Mouse (Mus musculus) embryonic fibroblast, embryonic 13.5 days (primary cell): ENCODE measurements around the gene Trabd2b.

Source experiments
- CTCF ChIP-seq: IDR thresholded peaks from 2 replicates; pipeline ENCODE4 v1.5.1; 2011; ENCODE audit warnings: mild to moderate bottlenecking, control low read depth, low read length, moderate library complexity, borderline replicate concordance; ENCODE audit not compliant: insufficient read depth
- POLR2A ChIP-seq: IDR thresholded peaks from 2 replicates; pipeline ENCODE4 v1.6.1; 2011; ENCODE audit warnings: low read depth, mild to moderate bottlenecking, control low read depth, low read length, moderate library complexity

DNA sequence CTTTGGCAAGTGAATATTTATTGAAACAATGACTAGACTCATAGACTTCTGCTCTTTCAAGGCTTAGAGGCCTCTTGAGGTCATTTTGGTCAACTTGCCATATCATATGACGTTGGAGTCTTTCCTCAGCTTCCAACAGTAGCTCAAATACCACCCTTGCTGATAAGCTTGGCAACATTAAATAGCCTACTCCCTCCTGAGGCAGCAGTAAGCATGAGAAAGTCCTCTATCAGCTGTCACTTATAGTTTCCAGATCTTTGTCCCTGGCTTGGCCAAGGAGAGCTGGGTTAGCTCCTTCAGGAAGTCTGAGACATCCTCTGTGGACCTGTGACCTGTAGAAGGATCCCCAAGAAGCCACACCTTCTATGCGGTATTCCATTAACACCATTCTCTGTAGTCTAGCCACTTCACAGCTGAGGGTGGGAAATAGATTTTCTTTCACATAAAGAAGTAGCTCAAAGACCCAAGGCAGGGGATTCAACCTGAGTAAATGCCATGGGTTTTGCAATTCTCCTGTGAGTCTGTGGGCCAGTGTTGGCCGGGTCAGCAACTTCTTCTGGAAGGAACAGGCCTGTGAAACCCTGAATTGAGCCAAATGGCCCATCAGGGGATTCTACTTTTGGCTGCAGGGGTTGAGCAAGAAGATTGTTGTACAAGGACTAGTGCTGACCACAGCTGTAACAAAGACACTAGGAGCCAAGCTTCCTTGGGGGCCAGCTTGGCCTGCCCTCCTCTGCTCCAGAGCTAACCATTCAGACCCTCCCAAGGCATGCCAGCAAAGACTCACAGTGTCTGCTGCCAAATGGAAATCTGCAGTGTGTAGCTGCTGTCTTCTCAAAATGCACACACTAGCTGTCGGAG is 127.6 kb downstream of the Trabd2b start:
- TF ChIP-seq CTCF, result no peak
- TF ChIP-seq POLR2A, result no peak
